Mouse (Mus musculus): ENCODE results near the gene Tmcc3. TPM values are rescaled to one million over a fixed set of nuclear protein-coding genes. Genes with fewer than 3 reads are reported as not detected.

Gene Tmcc3
- polyA plus RNA-seq, 1 experiment, result 22.1 TPM

- TF ChIP-seq CTCF (IDR thresholded peaks at IDR 0.05; ENCODE audit: low read depth, low read length) (no peak), POLR2A (IDR thresholded peaks at IDR 0.05; ENCODE audit: borderline replicate concordance, low read depth, low read length) (no peak)
- Histone ChIP-seq H3K4me1 (ENCODE audit: control insufficient read depth, insufficient read depth, low read length) (no peaks in the 10 kb centered on the region), H3K27ac (ENCODE audit: insufficient read depth, low read depth, low read length) (no peak overlapping the region), H3K4me3 (ENCODE audit: insufficient read depth, low read length) (no peak overlapping the region)
These were observed 253.9 kb downstream of the Tmcc3 start for GRCm38 (mm10) chr10:94565410-94566221.

GRCm38 (mm10) chr10:94566222-94566868 lies 254.6 kb downstream of the Tmcc3 start:
- Histone ChIP-seq H3K4me3 (ENCODE audit: insufficient read depth, low read length) (no peak overlapping the region), H3K27ac (ENCODE audit: insufficient read depth, low read depth, low read length) (no peak overlapping the region), H3K4me1 (ENCODE audit: control insufficient read depth, insufficient read depth, low read length) (no peaks in the 10 kb centered on the region)
- TF ChIP-seq POLR2A (IDR thresholded peaks at IDR 0.05; ENCODE audit: borderline replicate concordance, low read depth, low read length) (no peak), CTCF (IDR thresholded peaks at IDR 0.05; ENCODE audit: low read depth, low read length) (no peak)

GRCm38 (mm10) chr10:94567251-94567650 lies 255.5 kb downstream of the Tmcc3 start:
- TF ChIP-seq CTCF (IDR thresholded peaks at IDR 0.05; ENCODE audit: low read depth, low read length), result no peak
- no peak for TF ChIP-seq POLR2A (IDR thresholded peaks at IDR 0.05; ENCODE audit: borderline replicate concordance, low read depth, low read length)
- Histone ChIP-seq H3K27ac (ENCODE audit: insufficient read depth, low read depth, low read length) (no peak overlapping the region), H3K4me3 (ENCODE audit: insufficient read depth, low read length) (no peak overlapping the region), H3K4me1 (ENCODE audit: control insufficient read depth, insufficient read depth, low read length) (no peaks in the 10 kb centered on the region)

DNA sequence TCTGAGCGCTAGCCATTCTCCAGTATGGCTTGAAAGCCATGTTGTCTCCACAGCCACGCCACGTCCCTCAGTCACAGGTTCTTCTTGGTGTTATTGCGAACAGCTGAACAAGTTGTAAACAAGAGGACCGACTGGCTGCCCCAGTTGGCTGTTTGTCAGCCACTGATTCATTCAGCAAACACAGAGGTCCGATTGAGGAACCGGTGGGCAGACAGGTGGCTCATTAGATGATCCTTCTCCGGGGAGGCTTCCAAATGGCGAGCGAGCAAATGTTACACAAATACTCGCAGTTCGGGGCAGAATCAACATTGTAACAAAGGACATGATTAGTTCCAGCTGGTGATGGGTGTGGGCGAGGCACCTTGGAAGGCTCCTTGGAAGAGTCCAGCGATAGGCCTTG lies 256.2 kb downstream of the Tmcc3 start:
- TF ChIP-seq POLR2A (IDR thresholded peaks at IDR 0.05; ENCODE audit: borderline replicate concordance, low read depth, low read length) (no peak), CTCF (IDR thresholded peaks at IDR 0.05; ENCODE audit: low read depth, low read length) (no peak)
- no peak overlapping the region for H3K4me3 ChIP-seq (ENCODE audit: insufficient read depth, low read length)

GRCm38 (mm10) chr10:94568867-94569266 lies 257.1 kb downstream of the Tmcc3 start:
- no peak for TF ChIP-seq POLR2A (IDR thresholded peaks at IDR 0.05; ENCODE audit: borderline replicate concordance, low read depth, low read length)
- TF ChIP-seq CTCF (IDR thresholded peaks at IDR 0.05; ENCODE audit: low read depth, low read length), result no peak
- H3K4me1 ChIP-seq (ENCODE audit: control insufficient read depth, insufficient read depth, low read length), result no peaks in the 10 kb centered on the region
- no peak overlapping the region for H3K27ac ChIP-seq (ENCODE audit: insufficient read depth, low read depth, low read length)
- no peak overlapping the region for H3K4me3 ChIP-seq (ENCODE audit: insufficient read depth, low read length)

More for the DNA sequence above, 256.2 kb downstream of the Tmcc3 start:
- Histone ChIP-seq H3K4me1 (ENCODE audit: control insufficient read depth, insufficient read depth, low read length) (no peaks in the 10 kb centered on the region), H3K27ac (ENCODE audit: insufficient read depth, low read depth, low read length) (no peak overlapping the region)

DNA sequence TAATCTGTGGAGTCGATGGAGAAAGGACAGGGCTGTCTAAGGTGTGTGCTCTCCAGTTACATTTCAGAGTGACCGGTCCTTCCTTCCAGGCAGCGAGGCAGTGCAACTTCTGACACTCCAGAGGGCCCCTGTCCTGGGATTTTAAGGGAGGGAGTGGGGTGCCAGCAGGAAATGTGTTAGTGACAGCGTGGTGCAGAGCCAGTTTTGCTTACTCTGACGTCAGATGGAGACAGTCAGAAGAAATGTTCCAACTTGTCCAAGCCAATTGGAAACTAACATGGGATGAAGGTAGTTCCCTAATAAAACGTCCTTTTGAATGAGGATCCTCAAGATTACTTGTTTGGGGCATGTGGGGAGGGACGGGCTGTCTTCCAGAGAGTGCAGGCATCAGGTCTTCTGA lies 258.0 kb downstream of the Tmcc3 start:
- no peak overlapping the region for H3K27ac ChIP-seq (ENCODE audit: insufficient read depth, low read depth, low read length)
- H3K4me3 ChIP-seq (ENCODE audit: insufficient read depth, low read length), result no peak overlapping the region
- H3K4me1 ChIP-seq (ENCODE audit: control insufficient read depth, insufficient read depth, low read length), result no peaks in the 10 kb centered on the region
- no peak for TF ChIP-seq POLR2A (IDR thresholded peaks at IDR 0.05; ENCODE audit: borderline replicate concordance, low read depth, low read length)
- no peak for TF ChIP-seq CTCF (IDR thresholded peaks at IDR 0.05; ENCODE audit: low read depth, low read length)

- Histone ChIP-seq H3K4me3 (ENCODE audit: insufficient read depth, low read length) (no peak overlapping the region), H3K27ac (ENCODE audit: insufficient read depth, low read depth, low read length) (no peak overlapping the region), H3K4me1 (ENCODE audit: control insufficient read depth, insufficient read depth, low read length) (peaks cover 14% of the 10 kb centered on the region)
- TF ChIP-seq CTCF (IDR thresholded peaks at IDR 0.05; ENCODE audit: low read depth, low read length) (no peak), POLR2A (IDR thresholded peaks at IDR 0.05; ENCODE audit: borderline replicate concordance, low read depth, low read length) (no peak)
These were observed 260.3 kb downstream of the Tmcc3 start for GRCm38 (mm10) chr10:94571927-94572620.

GRCm38 (mm10) chr10:94572772-94573171 lies 261.0 kb downstream of the Tmcc3 start:
- Histone ChIP-seq H3K27ac (ENCODE audit: insufficient read depth, low read depth, low read length) (no peak overlapping the region), H3K4me3 (ENCODE audit: insufficient read depth, low read length) (no peak overlapping the region), H3K4me1 (ENCODE audit: control insufficient read depth, insufficient read depth, low read length) (peaks cover 14% of the 10 kb centered on the region)
- no peak for TF ChIP-seq CTCF (IDR thresholded peaks at IDR 0.05; ENCODE audit: low read depth, low read length)
- TF ChIP-seq POLR2A (IDR thresholded peaks at IDR 0.05; ENCODE audit: borderline replicate concordance, low read depth, low read length), result no peak

- H3K27ac ChIP-seq (ENCODE audit: insufficient read depth, low read depth, low read length), result no peak overlapping the region
These were observed 262.9 kb downstream of the Tmcc3 start for GRCm38 (mm10) chr10:94574451-94575333.

More at GRCm38 (mm10) chr10:94574451-94575333, 262.9 kb downstream of the Tmcc3 start:
- TF ChIP-seq CTCF (IDR thresholded peaks at IDR 0.05; ENCODE audit: low read depth, low read length) (no peak), POLR2A (IDR thresholded peaks at IDR 0.05; ENCODE audit: borderline replicate concordance, low read depth, low read length) (no peak)
- H3K4me1 ChIP-seq (ENCODE audit: control insufficient read depth, insufficient read depth, low read length), result peaks cover 16% of the 10 kb centered on the region
- no peak overlapping the region for H3K4me3 ChIP-seq (ENCODE audit: insufficient read depth, low read length)

All from bone marrow macrophage, adult 2 months (primary cell).